Mouse (Mus musculus): ENCODE data around the gene 4930519P11Rik. TPM values are rescaled to one million over a fixed set of nuclear protein-coding genes. Genes with fewer than 3 reads are reported as not detected.

Gene 4930519P11Rik
- polyA plus RNA-seq, 1 experiment, result not detected

DNA sequence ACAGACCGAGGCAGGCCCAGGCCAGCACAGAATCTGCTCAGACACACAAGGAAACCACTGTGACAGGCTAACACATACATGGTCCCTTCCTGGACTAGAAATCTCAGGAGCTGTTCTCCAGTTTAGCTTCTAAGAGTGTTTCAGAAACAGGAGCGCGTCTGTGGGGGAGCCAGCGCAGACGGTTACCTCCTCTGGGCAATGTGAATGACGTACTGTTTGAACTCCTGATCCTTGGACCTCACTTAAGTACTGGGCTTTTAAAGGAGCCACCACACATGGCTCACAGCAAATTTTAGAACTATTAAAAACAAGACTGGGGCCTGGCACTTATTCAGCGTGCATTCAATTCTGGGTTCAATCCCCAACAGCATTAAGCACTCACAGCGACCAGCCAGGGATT is 46.6 kb downstream of the 4930519P11Rik start:
- 86% methylated on average over 8 of the region's 8 CpGs for WGBS

GRCm38 (mm10) chr2:154565562-154565961 is 47.7 kb downstream of the 4930519P11Rik start:
- 88% methylated on average over 3 of the region's 3 CpGs for WGBS
- no peaks in the 10 kb centered on the region for H3K4me1 ChIP-seq (ENCODE audit: control insufficient read depth, insufficient read depth, low read length)
- no peak overlapping the region for H3K4me3 ChIP-seq (replicated peaks; ENCODE audit: control insufficient read depth, low read depth, low read length)
- no peak overlapping the region for H3K27ac ChIP-seq (ENCODE audit: control insufficient read depth, insufficient read depth, low read depth, low read length, poor library complexity)
- no peak for TF ChIP-seq CTCF (IDR thresholded peaks at IDR 0.05; ENCODE audit: control insufficient read depth, insufficient read depth, low read length)
- no peak for TF ChIP-seq POLR2A (IDR thresholded peaks at IDR 0.05; ENCODE audit: borderline replicate concordance, control insufficient read depth, low read depth, low read length)

More for the DNA sequence above, 46.6 kb downstream of the 4930519P11Rik start:
- no peak overlapping the region for H3K4me3 ChIP-seq (replicated peaks; ENCODE audit: control insufficient read depth, low read depth, low read length)
- peaks cover 1% of the 10 kb centered on the region; the same call in 1 of the 2 replicates for H3K4me1 ChIP-seq (ENCODE audit: control insufficient read depth, insufficient read depth, low read length)
- H3K27ac ChIP-seq (ENCODE audit: control insufficient read depth, insufficient read depth, low read depth, low read length, poor library complexity), result no peak overlapping the region
- TF ChIP-seq CTCF (IDR thresholded peaks at IDR 0.05; ENCODE audit: control insufficient read depth, insufficient read depth, low read length), result no peak
- TF ChIP-seq POLR2A (IDR thresholded peaks at IDR 0.05; ENCODE audit: borderline replicate concordance, control insufficient read depth, low read depth, low read length), result no peak

DNA sequence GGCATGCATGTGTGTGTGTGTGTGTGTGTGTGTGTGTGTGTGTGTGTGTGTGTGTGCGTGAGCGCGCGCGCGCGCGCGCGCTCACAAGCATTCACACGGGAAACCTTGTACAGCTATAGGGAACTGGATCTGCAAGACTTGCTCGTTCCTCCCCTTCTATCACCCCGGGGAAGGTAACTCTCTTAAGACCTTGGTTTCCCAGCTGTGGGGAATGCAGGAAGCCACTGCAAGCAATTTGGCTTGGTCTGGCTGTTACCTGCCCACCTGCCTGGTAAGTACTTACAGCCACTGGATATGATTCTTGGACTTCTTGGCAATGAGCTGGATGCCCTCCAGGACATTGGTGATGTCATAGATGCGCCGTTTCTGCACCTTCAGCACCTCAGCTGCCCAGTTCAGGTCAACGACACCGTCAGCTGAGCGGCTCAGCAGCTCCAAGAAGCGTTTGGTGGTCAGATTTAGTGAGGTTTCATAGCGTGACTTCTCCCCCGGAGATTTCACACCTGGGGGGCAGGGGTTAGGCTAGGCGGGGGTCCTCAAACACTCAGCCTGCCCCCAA is 49.5 kb downstream of the 4930519P11Rik start:
- Histone ChIP-seq H3K4me3 (replicated peaks; ENCODE audit: control insufficient read depth, low read depth, low read length) (no peak overlapping the region), H3K4me1 (ENCODE audit: control insufficient read depth, insufficient read depth, low read length) (no peaks in the 10 kb centered on the region), H3K27ac (ENCODE audit: control insufficient read depth, insufficient read depth, low read depth, low read length, poor library complexity) (no peak overlapping the region)
- TF ChIP-seq CTCF (IDR thresholded peaks at IDR 0.05; ENCODE audit: control insufficient read depth, insufficient read depth, low read length), result no peak
- no peak for TF ChIP-seq POLR2A (IDR thresholded peaks at IDR 0.05; ENCODE audit: borderline replicate concordance, control insufficient read depth, low read depth, low read length)
- 92% methylated on average over 18 of the region's 22 CpGs for WGBS

Other genes with a start within 250 kb of the 4930519P11Rik start
- 4.4 and 16.3 TPM in 2 replicates for gene Cdk5rap1, start 240.4 kb downstream of the 4930519P11Rik start, polyA plus RNA-seq (2011; ENCODE audit: insufficient read depth, insufficient read length, low replicate concordance, missing spikeins)
- 3.3 and 3.6 TPM in 2 replicates for gene Snta1, start 205.3 kb downstream of the 4930519P11Rik start, polyA plus RNA-seq (2011; ENCODE audit: insufficient read depth, insufficient read length, low replicate concordance, missing spikeins)
- gene Cbfa2t2, start 177.0 kb downstream of the 4930519P11Rik start, polyA plus RNA-seq (2011; ENCODE audit: insufficient read depth, insufficient read length, low replicate concordance, missing spikeins), result 6.7 and 16.4 TPM in 2 replicates
- gene 1700003F12Rik, start 66.4 kb downstream of the 4930519P11Rik start, polyA plus RNA-seq (2011; ENCODE audit: insufficient read depth, insufficient read length, low replicate concordance, missing spikeins), result not detected in 2 replicates
- gene Actl10, start 61.7 kb downstream of the 4930519P11Rik start, polyA plus RNA-seq (2011; ENCODE audit: insufficient read depth, insufficient read length, low replicate concordance, missing spikeins), result not detected in 2 replicates
- gene Necab3, start 54.5 kb downstream of the 4930519P11Rik start, polyA plus RNA-seq (2011; ENCODE audit: insufficient read depth, insufficient read length, low replicate concordance, missing spikeins), result 3.5 and 5.3 TPM in 2 replicates
- 49.6 and 63.0 TPM in 2 replicates for gene E2f1, start 43.5 kb downstream of the 4930519P11Rik start, polyA plus RNA-seq (2011; ENCODE audit: insufficient read depth, insufficient read length, low replicate concordance, missing spikeins)
- 11.3 and 12.1 TPM in 2 replicates for gene Pxmp4, start 9.7 kb downstream of the 4930519P11Rik start, polyA plus RNA-seq (2011; ENCODE audit: insufficient read depth, insufficient read length, low replicate concordance, missing spikeins)
- 1.8 and 2.6 TPM in 2 replicates for gene Zfp341, start 140 bp downstream of the 4930519P11Rik start, polyA plus RNA-seq (2011; ENCODE audit: insufficient read depth, insufficient read length, low replicate concordance, missing spikeins)
- 132 and 162 TPM in 2 replicates for gene Chmp4b, start 38.3 kb upstream of the 4930519P11Rik start, polyA plus RNA-seq (2011; ENCODE audit: insufficient read depth, insufficient read length, low replicate concordance, missing spikeins)
- not detected in 2 replicates for gene Gm14214, start 156.6 kb upstream of the 4930519P11Rik start, polyA plus RNA-seq (2011; ENCODE audit: insufficient read depth, insufficient read length, low replicate concordance, missing spikeins)
- 97.9 and 104 TPM in 2 replicates for gene Raly, start 177.7 kb upstream of the 4930519P11Rik start, polyA plus RNA-seq (2011; ENCODE audit: insufficient read depth, insufficient read length, low replicate concordance, missing spikeins)
- not detected in 2 replicates for gene a, start 178.0 kb upstream of the 4930519P11Rik start, polyA plus RNA-seq (2011; ENCODE audit: insufficient read depth, insufficient read length, low replicate concordance, missing spikeins)